Mouse (Mus musculus) liver, embryonic 15.5 days (tissue): ENCODE results near the gene Kctd11. TPM values are rescaled to one million over a fixed set of nuclear protein-coding genes. Genes with fewer than 3 reads are reported as not detected.
"Not testable (repeated sequence)": the region's sequence is repeated elsewhere in the genome, so short reads cannot be mapped to it uniquely, and the experiment has no call there.

Experiments used
- ATAC-seq: fragments of 200-750 bp; cut with Nextera tagmentation; 2 replicates; pipeline ENCODE4 v1.8.0; 2017; ENCODE audit warnings: moderate number of reproducible peaks, mild to moderate bottlenecking, moderate library complexity; ENCODE audit not compliant: insufficient read depth
- H3K27ac ChIP-seq: fragments of 300-500 bp; sonication (generic); replicated peaks from 2 replicates; pipeline ENCODE4 v1.5.1; 2015; ENCODE audit warnings: mild to moderate bottlenecking, inconsistent platforms
- H3K27me3 ChIP-seq: fragments of 300-500 bp; sonication (generic); 2 replicates; pipeline ENCODE4 v1.6.1; 2015; ENCODE audit warnings: mild to moderate bottlenecking, inconsistent platforms
- H3K36me3 ChIP-seq: fragments of 300-500 bp; sonication (generic); replicated peaks from 2 replicates; pipeline ENCODE4 v1.6.1; 2015; ENCODE audit warnings: moderate library complexity, mild to moderate bottlenecking, inconsistent platforms
- H3K4me1 ChIP-seq: fragments of 300-500 bp; sonication (generic); replicated peaks from 2 replicates; pipeline ENCODE4 v1.6.1; 2015; ENCODE audit warnings: inconsistent platforms
- H3K4me2 ChIP-seq: fragments of 300-500 bp; sonication (generic); 2 replicates; pipeline ENCODE4 v1.6.1; 2015; ENCODE audit warnings: moderate library complexity, mild to moderate bottlenecking, inconsistent platforms
- H3K4me3 ChIP-seq: fragments of 300-500 bp; sonication (generic); replicated peaks from 2 replicates; pipeline ENCODE4 v1.5.1; 2015; ENCODE audit warnings: mild to moderate bottlenecking, inconsistent platforms
- H3K9ac ChIP-seq: fragments of 300-500 bp; sonication (generic); 2 replicates; pipeline ENCODE4 v1.6.1; 2015; ENCODE audit warnings: moderate library complexity, mild to moderate bottlenecking, inconsistent platforms
- H3K9me3 ChIP-seq: fragments of 300-500 bp; sonication (generic); replicated peaks from 2 replicates; pipeline ENCODE4 v1.6.1; 2016; ENCODE audit warnings: inconsistent platforms
- WGBS: fragments of 180-500 bp; shearing (Covaris S2); methylation state at CpG from one replicate; pipeline ENCODE4 v1.1.7; 2015; ENCODE audit warnings: mixed read lengths; ENCODE audit not compliant: insufficient replicate concordance; 5-methylcytosine and 5-hydroxymethylcytosine counted together
- polyA plus RNA-seq: library from polyadenylated mRNA; unstranded; fragments of >200 nt; fragmentation: Nextera tagmentation; extraction: Ambion mirVana; gene quantifications from 2 replicates; pipeline ENCODE4 v1.2.1, GENCODE M21; 2015

Kctd11 gene
- polyA plus RNA-seq, 1 experiment from 2014 or later = 1.2 TPM

DNA sequence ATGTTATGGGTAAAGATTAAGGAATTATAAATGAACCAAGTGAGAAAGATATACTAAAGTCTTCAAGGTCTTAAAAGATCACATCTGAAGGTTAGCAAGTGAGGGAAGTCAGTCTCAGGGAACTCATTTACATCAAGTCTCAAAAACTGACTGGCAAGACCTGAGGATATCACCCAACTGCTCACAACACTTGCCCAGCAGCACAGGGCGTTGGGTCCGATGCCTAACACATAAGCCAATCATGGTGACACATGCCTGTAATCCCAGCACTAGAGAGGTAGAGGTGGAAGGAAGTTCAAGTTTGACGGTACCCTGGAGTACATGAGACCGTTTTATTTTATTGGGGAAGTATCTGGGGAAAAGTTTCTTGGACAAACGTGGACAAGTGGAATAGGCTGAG is 36.9 kb upstream of the Kctd11 start:
- peak overlapping the region; percentile 97 for H3K27ac ChIP-seq
- peak overlapping the region; percentile 20; the same call in 1 of the 2 replicates for H3K9ac ChIP-seq
- H3K4me2 ChIP-seq = peak overlapping the region; percentile 90

DNA sequence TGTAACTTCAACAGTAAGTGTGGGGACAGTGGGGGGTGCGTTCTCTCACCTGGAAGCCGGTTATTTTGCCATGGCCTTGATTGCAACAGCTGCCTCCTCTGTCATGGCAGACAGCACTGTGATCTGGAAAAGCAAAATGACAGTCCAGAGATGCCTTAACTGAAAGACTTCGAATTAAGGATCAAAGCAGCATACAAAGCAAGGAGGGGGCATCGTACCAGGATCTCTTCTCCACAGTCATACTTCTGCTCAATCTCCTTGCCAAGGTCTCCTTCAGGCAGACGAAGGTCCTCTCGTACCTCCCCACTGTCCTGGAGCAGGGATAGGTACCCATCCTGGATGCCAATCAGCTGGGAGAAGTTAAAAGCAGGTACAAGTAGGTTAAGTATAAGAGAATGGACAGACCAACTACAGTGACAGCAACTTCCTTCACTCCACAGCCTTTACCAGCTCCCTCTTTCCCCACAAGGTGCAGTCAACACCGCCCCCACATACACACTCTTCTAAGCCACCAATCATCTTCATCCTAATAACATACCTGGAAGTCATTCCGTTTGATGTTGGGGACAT is 36.3 kb upstream of the Kctd11 start:
- Histone ChIP-seq H3K27ac (peak overlapping the region; percentile 97), H3K4me1 (peaks cover 69% of the 10 kb centered on the region), H3K36me3 (peaks cover 59% of the 10 kb centered on the region), H3K4me3 (peak overlapping the region; percentile 86), H3K27me3 (no peaks in the 10 kb centered on the region), H3K9me3 (no peaks in the 10 kb centered on the region), H3K9ac (peak overlapping the region; percentile 20; the same call in 1 of the 2 replicates), H3K4me2 (peak overlapping the region; percentile 90)
- no peak for ATAC-seq
- 64% methylated on average over 8 of the region's 8 CpGs for WGBS

More for the DNA sequence above, 36.9 kb upstream of the Kctd11 start:
- WGBS = 66% methylated on average over 5 of the region's 5 CpGs
- no peak for ATAC-seq
- Histone ChIP-seq H3K4me3 (peak overlapping the region; percentile 88; the same call in 1 of the 2 replicates), H3K9me3 (no peaks in the 10 kb centered on the region), H3K36me3 (peaks cover 52% of the 10 kb centered on the region), H3K4me1 (peaks cover 70% of the 10 kb centered on the region), H3K27me3 (no peaks in the 10 kb centered on the region)

DNA sequence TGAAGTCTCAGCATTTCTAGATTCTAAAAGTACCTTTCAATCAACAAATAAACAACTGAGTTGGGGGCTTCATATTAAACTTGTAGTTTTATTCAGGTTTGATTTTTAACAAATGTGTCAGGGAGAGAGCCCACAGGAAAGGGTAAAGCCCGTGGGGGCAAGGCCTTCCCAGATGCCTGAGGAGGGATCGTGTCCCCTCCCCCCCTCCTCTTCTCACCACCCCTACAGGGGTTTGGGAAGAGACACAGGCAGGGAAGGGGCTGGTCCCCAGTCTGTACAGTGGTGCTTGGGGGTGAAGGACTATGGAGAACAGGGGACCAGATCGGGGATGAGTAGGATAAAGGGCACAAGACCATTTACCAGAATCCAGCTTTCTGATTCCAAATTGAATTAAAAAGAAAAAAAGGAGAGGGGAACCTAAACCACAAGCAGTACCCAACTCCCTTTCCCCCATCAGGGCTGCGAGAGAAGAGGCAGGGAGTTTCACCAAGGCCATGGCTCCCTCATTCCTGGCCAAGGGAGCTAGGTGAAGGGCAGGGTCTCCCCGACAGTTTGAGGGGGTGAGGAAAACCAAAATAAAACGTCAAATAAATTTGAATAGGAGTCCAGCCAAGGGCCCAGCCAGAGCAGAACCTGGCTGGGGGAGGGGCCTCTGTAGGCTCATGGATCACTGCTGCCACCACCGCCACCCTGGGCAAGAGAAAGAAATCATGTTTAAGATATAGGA is 35.6 kb upstream of the Kctd11 start:
- H3K9me3 ChIP-seq, H3K27me3 ChIP-seq, ATAC-seq: not testable (repeated sequence)
- WGBS = 22% methylated on average over 7 of the region's 7 CpGs
- peak overlapping the region; percentile 86 for H3K4me3 ChIP-seq
- H3K9ac ChIP-seq = peak overlapping the region; percentile 90
- H3K27ac ChIP-seq = peak overlapping the region; percentile 97
- peaks cover 64% of the 10 kb centered on the region for H3K4me1 ChIP-seq
- H3K36me3 ChIP-seq = peaks cover 65% of the 10 kb centered on the region
- H3K4me2 ChIP-seq = peak overlapping the region; percentile 90

DNA sequence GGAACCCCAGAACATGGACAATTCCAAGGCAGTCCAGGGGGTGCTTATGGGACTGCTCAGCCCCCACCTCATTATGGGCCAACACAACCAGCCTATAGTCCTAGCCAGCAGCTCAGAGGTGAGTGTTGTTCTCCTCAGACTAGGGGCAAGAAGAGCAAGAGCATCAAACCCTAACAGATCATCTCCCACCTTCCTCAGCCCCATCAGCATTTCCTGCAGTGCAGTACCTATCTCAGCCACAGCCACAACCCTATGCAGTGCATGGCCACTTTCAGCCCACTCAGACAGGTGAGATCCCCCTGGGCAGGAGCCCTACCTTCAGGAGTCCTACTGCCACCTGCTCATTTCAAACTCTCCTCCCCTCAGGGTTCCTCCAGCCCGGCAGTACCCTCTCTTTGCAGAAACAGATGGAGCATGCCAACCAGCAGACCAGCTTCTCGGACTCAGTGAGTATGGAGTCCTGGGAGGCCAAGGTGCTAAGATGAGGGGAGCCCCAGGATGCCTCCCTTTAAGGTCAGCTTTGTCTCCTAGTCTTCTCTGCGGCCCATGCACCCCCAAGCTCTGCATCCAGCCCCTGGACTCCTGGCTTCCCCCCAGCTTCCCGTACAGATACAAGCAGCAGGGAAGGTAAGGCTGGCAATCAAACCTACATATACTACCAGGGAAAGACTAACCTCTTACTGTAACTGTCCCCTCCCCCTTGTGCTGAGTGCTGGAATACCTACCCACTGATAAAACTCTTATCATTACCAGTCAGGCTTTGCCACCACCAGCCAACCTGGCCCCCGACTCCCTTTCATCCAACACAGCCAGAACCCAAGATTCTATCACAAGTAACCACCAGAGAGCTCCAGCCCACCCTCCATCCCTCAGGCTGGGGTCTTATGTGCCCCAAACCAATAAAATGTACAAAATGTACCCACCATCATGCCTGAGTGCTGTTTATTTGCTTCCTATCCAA is 34.7 kb upstream of the Kctd11 start:
- Histone ChIP-seq H3K9me3 (no peaks in the 10 kb centered on the region), H3K27ac (peak overlapping the region; percentile 97), H3K36me3 (peaks cover 74% of the 10 kb centered on the region), H3K27me3 (no peaks in the 10 kb centered on the region), H3K4me3 (peak overlapping the region; percentile 86), H3K4me1 (peaks cover 64% of the 10 kb centered on the region), H3K9ac (peak overlapping the region; percentile 90), H3K4me2 (peak overlapping the region; percentile 90)
- peak; percentile 62 for ATAC-seq
- WGBS = 17% methylated on average over 5 of the region's 5 CpGs

DNA sequence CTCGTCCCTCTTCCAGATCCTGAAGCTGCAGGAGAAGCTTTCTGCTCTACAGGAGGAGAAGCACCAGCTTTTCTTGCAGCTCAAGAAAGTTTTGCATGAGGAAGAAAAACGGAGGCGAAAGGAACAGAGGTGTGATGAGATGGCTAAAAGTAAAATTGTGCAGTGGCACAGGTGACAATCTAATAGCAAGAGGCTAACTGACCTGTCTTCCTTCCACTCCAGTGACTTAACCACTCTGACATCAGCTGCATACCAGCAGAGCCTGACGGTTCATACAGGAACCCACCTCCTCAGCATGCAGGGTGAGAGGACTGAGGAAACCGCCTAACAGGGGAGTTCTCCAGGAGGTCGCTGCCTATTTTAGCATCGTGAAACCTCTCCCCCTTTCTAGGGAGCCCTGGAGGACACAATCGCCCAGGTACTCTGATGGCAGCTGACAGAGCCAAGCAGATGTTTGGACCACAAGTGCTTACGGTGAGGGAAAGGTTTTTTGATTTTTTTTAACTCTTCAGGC is 33.8 kb upstream of the Kctd11 start:
- Histone ChIP-seq H3K27ac (peak overlapping the region; percentile 97), H3K4me2 (peak overlapping the region; percentile 90), H3K27me3 (no peaks in the 10 kb centered on the region), H3K4me3 (peak overlapping the region; percentile 86), H3K9me3 (no peaks in the 10 kb centered on the region), H3K36me3 (peaks cover 84% of the 10 kb centered on the region), H3K4me1 (peaks cover 64% of the 10 kb centered on the region), H3K9ac (peak overlapping the region; percentile 90)
- no peak for ATAC-seq
- 20% methylated on average over 9 of the region's 9 CpGs for WGBS

DNA sequence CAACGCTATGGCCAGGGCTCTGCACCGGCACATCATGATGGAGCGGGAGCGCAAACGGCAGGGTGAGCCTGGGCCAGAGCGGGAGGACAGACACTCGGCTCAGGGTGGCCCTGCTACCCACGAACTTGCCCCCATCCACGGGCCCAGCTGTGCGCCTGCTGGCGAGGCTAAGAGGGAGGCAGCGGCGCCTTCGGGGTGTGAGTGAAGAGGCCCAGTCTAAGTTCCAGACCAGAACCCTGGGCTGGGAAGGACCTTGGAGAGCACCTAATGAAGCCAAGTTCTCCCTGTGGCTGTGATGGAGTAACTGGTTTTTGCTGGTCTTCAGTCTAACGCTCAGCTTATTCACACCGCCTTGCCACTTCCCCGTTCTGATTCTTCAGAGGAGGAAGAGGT is 33.2 kb upstream of the Kctd11 start:
- H3K4me3 ChIP-seq = peak overlapping the region; percentile 86
- H3K27me3 ChIP-seq = no peaks in the 10 kb centered on the region
- H3K36me3 ChIP-seq = peaks cover 88% of the 10 kb centered on the region
- under 1% methylated on average over 17 of the region's 17 CpGs for WGBS
- peak overlapping the region; percentile 97 for H3K27ac ChIP-seq
- H3K9ac ChIP-seq = peak overlapping the region; percentile 90
- peak; percentile 24; the same call in 1 of the 2 replicates for ATAC-seq
- H3K4me2 ChIP-seq = peak overlapping the region; percentile 90
- peaks cover 62% of the 10 kb centered on the region for H3K4me1 ChIP-seq
- H3K9me3 ChIP-seq = no peaks in the 10 kb centered on the region

DNA sequence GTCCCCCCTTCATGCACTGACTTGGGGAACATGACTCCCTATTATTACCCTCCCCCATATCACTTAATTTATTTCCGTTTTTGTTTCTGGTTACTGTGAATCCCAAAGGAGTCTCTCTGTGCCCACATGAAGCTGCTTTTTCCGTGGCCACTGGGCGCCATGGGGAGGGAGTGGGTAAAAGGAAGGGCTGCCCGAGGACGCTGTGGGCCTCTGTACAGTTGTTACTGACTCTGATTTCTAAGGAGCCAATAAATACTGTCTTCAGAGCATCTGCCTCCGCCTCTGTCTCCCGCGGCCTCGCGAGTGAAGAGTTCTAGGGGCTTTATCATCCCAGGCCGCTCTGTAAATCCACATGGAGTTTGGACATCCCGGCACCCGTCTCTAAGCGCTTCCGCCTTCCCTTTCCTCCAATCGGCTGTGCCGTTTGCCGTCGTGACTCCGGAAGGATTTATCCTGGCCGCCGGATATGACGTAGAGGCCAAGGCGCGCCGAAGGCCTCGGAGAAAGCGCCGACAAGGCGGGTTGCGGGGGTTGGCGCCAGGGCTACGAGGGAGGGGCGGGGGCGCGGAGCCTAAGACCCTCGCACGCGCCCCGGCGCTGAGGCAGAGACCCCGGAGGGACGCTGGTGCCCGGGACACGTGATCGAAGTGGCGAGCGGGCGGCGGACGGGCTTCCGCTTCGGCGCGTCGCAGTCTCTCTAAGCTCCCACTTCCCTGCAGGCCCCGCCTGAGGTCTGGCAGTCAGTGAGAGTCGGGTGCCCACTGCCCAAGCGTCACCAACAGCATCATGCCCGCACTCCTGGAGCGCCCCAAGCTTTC is 32.6 kb upstream of the Kctd11 start, which contains the start of gene Gps2:
Gene Gps2 (plus strand): TSS at position 335 of the 818 bp plus-strand sequence.
- Histone ChIP-seq H3K9ac (peak within 1 kb of the TSS; percentile 90), H3K4me3 (peak within 1 kb of the TSS; percentile 86), H3K27me3 (no peaks in the 10 kb centered on the region), H3K27ac (peak within 1 kb of the TSS; percentile 97), H3K9me3 (no peaks in the 10 kb centered on the region), H3K4me1 (peaks cover 56% of the 10 kb centered on the region), H3K36me3 (peaks cover 88% of the 10 kb centered on the region), H3K4me2 (peak within 1 kb of the TSS; percentile 90)
- 1% methylated on average over 61 of the region's 61 CpGs for WGBS
- peak; percentile 67 for ATAC-seq

DNA sequence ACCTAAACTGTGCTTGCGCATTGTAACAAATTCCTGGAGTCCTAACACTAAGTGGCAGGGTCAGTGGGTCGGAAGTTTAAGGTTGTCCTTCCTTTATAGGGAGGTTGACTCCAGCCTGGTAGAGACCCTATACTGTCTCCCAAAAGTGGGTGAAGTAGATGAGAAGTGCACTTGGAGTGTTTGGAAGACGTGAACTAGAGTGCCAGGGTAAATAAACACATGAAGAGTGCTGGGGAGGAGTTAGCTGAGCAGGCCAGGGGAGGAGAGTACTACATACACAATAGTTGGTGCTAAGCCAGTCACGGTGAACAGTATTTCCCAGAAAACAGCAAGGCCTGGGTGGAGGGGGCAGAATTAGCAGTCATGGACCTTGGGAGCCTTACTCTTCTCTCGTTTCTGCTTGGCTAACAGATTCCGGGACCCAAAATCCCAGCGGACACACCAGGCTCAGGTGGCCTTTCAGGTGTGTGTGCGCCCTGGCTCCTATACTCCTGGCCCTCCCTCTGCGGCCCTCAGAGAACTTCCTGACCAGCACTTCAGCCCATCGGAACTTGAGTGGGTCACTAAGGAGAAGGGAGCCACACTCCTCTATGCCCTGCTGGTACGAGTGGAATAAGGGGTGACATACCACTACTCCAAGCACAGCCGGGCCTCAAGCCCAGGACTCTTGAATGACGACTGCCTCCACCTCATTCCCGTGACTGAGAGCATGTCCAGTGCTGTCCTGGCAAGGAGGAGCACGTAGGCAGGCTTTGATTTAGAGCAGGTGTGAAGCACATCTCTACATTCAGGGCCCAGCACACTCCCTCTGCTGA is 31.7 kb upstream of the Kctd11 start:
- Histone ChIP-seq H3K27ac (peak overlapping the region; percentile 97), H3K36me3 (peaks cover 88% of the 10 kb centered on the region), H3K4me2 (peak overlapping the region; percentile 90), H3K4me3 (peak overlapping the region; percentile 86), H3K9ac (peak overlapping the region; percentile 90), H3K4me1 (peaks cover 48% of the 10 kb centered on the region), H3K27me3 (no peaks in the 10 kb centered on the region), H3K9me3 (no peaks in the 10 kb centered on the region)
- no peak for ATAC-seq
- 75% methylated on average over 15 of the region's 15 CpGs for WGBS

DNA sequence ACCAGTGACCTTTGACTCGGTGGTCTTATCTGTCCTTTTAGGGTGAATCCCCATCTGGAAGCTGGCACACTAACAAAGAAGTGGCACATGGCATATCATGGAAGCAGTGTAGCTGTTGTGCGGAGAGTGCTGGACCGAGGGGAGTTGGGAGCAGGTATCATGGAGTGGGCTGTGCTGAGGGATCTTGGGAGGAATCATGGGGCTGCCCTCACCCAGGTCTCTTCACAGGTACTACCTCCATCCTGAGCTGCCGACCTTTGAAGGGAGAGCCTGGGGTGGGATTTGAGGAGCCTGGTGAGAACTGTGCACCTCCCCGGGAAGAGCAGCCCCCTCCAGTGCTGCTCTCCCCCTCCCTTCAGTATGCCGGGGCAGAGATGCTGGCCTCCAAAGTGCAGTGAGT is 30.5 kb upstream of the Kctd11 start:
- Histone ChIP-seq H3K4me2 (no peak overlapping the region), H3K27ac (no peak overlapping the region), H3K9me3 (no peaks in the 10 kb centered on the region), H3K4me1 (peaks cover 36% of the 10 kb centered on the region), H3K36me3 (peaks cover 88% of the 10 kb centered on the region), H3K27me3 (no peaks in the 10 kb centered on the region), H3K4me3 (no peak overlapping the region), H3K9ac (no peak overlapping the region)
- 77% methylated on average over 6 of the region's 6 CpGs for WGBS
- ATAC-seq = no peak
